Mouse (Mus musculus) frontal cortex, adult 2 months (tissue): ENCODE results near the gene Gm17482. TPM values are rescaled to one million over a fixed set of nuclear protein-coding genes. Genes with fewer than 3 reads are reported as not detected.
A peak's percentile ranks its signal among the peaks of the same experiment; 100 is the strongest.

ENCODE experiments used
- DNase-seq, 2 experiments: peaks; one replicate each; pipeline ENCODE4 v3.0.0; 2022; ENCODE audit warnings: low spot score in 1 of 2; ENCODE audit errors: extremely low spot score in 1 of 2
- polyA plus RNA-seq: library from polyadenylated mRNA; depleted of rRNA; stranded (reverse); fragments of >200 nt; gene quantifications from 2 replicates; pipeline ENCODE4 v1.2.3, GENCODE M21; 2012; rRNA removed

The Gm17482 gene
- polyA plus RNA-seq, 1 experiment: not detected

DNA sequence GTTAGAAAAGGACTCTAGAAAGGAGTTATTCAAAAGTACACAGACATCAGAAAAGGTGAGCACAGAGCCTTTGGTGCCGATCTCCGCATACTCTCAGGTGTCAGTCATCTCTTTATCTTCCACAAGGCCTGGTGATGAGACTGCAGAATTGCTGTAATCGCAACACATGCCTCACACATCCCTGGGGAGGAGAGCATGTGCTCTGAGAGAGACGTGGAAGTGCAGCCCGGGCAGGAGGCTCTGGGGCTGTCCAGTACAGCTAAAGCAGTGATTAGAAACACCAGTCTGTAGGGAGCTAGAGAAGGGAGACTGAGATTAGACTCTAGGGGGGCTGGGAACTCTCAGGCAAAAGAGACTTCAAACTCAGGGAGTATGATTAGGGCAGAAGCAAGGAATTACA is 63.4 kb downstream of the Gm17482 start:
- DNase-seq: no peak

DNA sequence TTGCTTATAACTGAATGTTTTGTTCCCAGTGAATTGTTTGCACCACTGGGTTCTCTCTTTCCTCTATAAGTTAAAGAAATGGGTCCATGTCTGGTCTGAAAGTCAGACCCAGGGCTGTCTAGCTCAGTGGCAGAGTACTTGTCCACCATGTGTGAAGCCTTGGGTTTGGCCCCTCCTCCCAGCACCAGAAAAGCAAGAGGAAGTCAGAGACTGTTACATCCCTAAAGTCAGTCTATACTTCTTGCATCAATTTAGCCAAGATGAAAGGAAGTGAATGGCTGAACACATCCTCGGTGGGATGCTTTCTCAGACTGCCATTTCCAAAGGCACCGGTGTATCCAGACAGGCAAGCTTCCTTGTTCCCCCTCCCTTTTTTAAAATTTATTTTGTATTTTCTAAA is 63.9 kb downstream of the Gm17482 start:
- no peak for DNase-seq

- peak in 1 of 2 experiments; percentile 62 for DNase-seq
Measured at GRCm38 (mm10) chr6:115291823-115292222, 64.7 kb downstream of the Gm17482 start.

DNA sequence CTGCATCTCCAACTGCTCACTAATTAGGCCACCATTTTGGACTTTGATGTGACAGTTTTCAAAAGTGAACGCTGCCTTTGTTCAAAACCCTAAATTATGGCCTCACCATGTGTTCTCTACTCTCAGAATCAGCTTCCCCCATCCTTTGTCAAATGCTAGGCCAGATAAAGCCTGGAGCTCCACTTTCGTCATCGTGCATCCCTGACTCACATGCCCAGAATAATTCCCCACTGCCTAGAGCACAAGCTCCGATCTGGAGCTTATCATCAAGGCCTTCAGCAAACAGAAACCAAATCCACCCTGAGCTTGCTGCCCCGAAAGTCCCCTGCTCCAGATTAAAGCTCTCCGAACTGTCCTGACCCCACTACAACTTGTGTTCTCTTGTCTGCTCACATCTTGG is 65.5 kb downstream of the Gm17482 start:
- peak in 1 of 2 experiments; percentile 71 for DNase-seq

DNA sequence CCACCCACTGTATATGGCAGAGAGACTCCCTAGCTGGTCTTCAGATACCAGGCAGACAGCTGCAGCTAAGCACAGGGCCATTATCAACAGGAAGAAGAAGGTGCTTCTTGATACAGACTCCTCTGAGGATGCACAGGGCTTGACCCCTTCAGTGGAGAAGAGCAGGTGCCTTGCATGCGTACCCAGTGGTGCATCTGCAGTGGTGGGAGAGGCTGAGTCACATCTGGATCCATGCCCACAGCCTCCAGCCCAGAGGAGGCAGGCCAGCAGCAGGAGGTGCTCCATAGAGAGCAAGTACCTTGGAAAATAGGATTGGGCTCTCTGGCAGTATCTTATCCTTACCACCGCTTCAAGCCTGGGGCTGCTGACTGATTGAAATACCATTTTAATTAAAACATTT is 66.7 kb downstream of the Gm17482 start:
- no peak for DNase-seq

DNA sequence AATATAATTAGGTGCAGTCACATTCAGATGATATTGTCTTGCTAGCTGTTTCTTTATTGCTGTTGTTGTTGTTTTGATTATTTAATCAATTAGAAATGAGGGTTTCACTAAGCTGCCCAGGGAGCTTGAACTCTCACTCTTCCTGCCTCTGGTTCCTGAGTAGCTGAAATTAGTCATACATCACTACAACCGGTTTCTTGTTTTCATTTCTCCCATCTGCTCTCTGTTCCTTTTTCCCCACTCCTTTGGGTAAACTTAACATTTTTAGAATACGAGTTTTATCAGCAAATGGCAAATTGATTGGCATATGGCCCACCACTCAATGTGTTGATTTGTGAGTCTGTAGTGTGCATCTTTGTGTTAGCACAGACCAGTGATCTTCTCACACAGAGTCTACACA is 80.0 kb downstream of the Gm17482 start:
- no peak for DNase-seq

Other genes with a start within 250 kb of the Gm17482 start
- 20.1 and 20.4 TPM in 2 replicates for gene Tamm41, start 189.5 kb upstream of the Gm17482 start, polyA plus RNA-seq
- gene Syn2, start 92.4 kb upstream of the Gm17482 start, polyA plus RNA-seq: 385 and 411 TPM in 2 replicates
- gene Timp4, start 24.9 kb downstream of the Gm17482 start, polyA plus RNA-seq: 19.8 and 25.9 TPM in 2 replicates
- gene Pparg, start 133.6 kb downstream of the Gm17482 start, polyA plus RNA-seq: 9.4 and 10.8 TPM in 2 replicates